Mouse (Mus musculus): ENCODE results near the gene Sox6. TPM values are rescaled to one million over a fixed set of nuclear protein-coding genes. Genes with fewer than 3 reads are reported as not detected.
A peak's percentile ranks its signal among the peaks of the same experiment; 100 is the strongest.

Sox6 gene
- polyA plus RNA-seq, 1 experiment from 2014 or later, result 33.2 TPM

GRCm38 (mm10) chr7:116033371-116034241 lies 5.0 kb downstream of the Sox6 start:
- under 1% methylated on average over 54 of the region's 54 CpGs for WGBS
- ATAC-seq (ENCODE audit: insufficient number of reproducible peaks, low FRiP score), result peak; percentile 58
- peak overlapping the region; percentile 91 for H3K4me2 ChIP-seq
- peak overlapping the region; percentile 93 for H3K27ac ChIP-seq (ENCODE audit: poor library complexity, severe bottlenecking)
- no peaks in the 10 kb centered on the region for H3K9me3 ChIP-seq (replicated peaks)
- H3K36me3 ChIP-seq, result no peaks in the 10 kb centered on the region
- H3K27me3 ChIP-seq (replicated peaks), result peaks cover 23% of the 10 kb centered on the region
- H3K4me1 ChIP-seq (replicated peaks), result peaks cover 29% of the 10 kb centered on the region
- peak overlapping the region; percentile 71 for H3K4me3 ChIP-seq
- H3K9ac ChIP-seq, result peak overlapping the region; percentile 70

GRCm38 (mm10) chr7:116032596-116033307 lies 5.8 kb downstream of the Sox6 start:
- peaks cover 23% of the 10 kb centered on the region for H3K27me3 ChIP-seq (replicated peaks)
- WGBS, result under 1% methylated on average over 11 of the region's 11 CpGs
- no peak for ATAC-seq (ENCODE audit: insufficient number of reproducible peaks, low FRiP score)

GRCm38 (mm10) chr7:116031718-116032595 lies 6.6 kb downstream of the Sox6 start:
- H3K4me1 ChIP-seq (replicated peaks), result peaks cover 17% of the 10 kb centered on the region
- H3K36me3 ChIP-seq, result no peaks in the 10 kb centered on the region
- H3K9ac ChIP-seq, result peak overlapping the region; percentile 93
- H3K4me2 ChIP-seq, result peak overlapping the region; percentile 91
- WGBS, result under 1% methylated on average over 65 of the region's 65 CpGs
- peak overlapping the region; percentile 93 for H3K27ac ChIP-seq (ENCODE audit: poor library complexity, severe bottlenecking)
- no peaks in the 10 kb centered on the region for H3K9me3 ChIP-seq (replicated peaks)
- H3K4me3 ChIP-seq, result peak overlapping the region; percentile 71
- peak; percentile 52; the same call in 1 of the 2 replicates for ATAC-seq (ENCODE audit: insufficient number of reproducible peaks, low FRiP score)
- H3K27me3 ChIP-seq (replicated peaks), result peaks cover 17% of the 10 kb centered on the region

More at GRCm38 (mm10) chr7:116032596-116033307, 5.8 kb downstream of the Sox6 start:
- H3K4me2 ChIP-seq, result peak overlapping the region; percentile 91
- H3K27ac ChIP-seq (ENCODE audit: poor library complexity, severe bottlenecking), result peak overlapping the region; percentile 93
- peak overlapping the region; percentile 93 for H3K9ac ChIP-seq
- peaks cover 22% of the 10 kb centered on the region for H3K4me1 ChIP-seq (replicated peaks)
- no peaks in the 10 kb centered on the region for H3K36me3 ChIP-seq
- H3K4me3 ChIP-seq, result peak overlapping the region; percentile 71
- no peaks in the 10 kb centered on the region for H3K9me3 ChIP-seq (replicated peaks)

- no peaks in the 10 kb centered on the region for H3K9me3 ChIP-seq (replicated peaks)
- peak overlapping the region; percentile 71 for H3K4me3 ChIP-seq
- peak overlapping the region; percentile 91 for H3K4me2 ChIP-seq
- no peaks in the 10 kb centered on the region for H3K36me3 ChIP-seq
- ATAC-seq (ENCODE audit: insufficient number of reproducible peaks, low FRiP score), result no peak; the same call in 1 of the 2 replicates
- under 1% methylated on average over 14 of the region's 14 CpGs for WGBS
- H3K27me3 ChIP-seq (replicated peaks), result peaks cover 11% of the 10 kb centered on the region
- peak overlapping the region; percentile 93 for H3K9ac ChIP-seq
- H3K27ac ChIP-seq (ENCODE audit: poor library complexity, severe bottlenecking), result peak overlapping the region; percentile 93
- H3K4me1 ChIP-seq (replicated peaks), result peaks cover 17% of the 10 kb centered on the region
Observed at GRCm38 (mm10) chr7:116031388-116031717, 7.2 kb downstream of the Sox6 start.

GRCm38 (mm10) chr7:116030597-116031387 lies 7.8 kb downstream of the Sox6 start:
- no peaks in the 10 kb centered on the region for H3K36me3 ChIP-seq
- peak; percentile 51 for ATAC-seq (ENCODE audit: insufficient number of reproducible peaks, low FRiP score)
- WGBS, result 8% methylated on average over 26 of the region's 26 CpGs

GRCm38 (mm10) chr7:116029991-116030390 lies 8.6 kb downstream of the Sox6 start:
- 35% methylated on average over 3 of the region's 3 CpGs for WGBS
- peak overlapping the region; percentile 91 for H3K4me2 ChIP-seq

More at GRCm38 (mm10) chr7:116030597-116031387, 7.8 kb downstream of the Sox6 start:
- Histone ChIP-seq H3K27ac (ENCODE audit: poor library complexity, severe bottlenecking) (peak overlapping the region; percentile 93), H3K9me3 (replicated peaks) (no peaks in the 10 kb centered on the region), H3K4me3 (peak overlapping the region; percentile 71), H3K27me3 (replicated peaks) (peaks cover 6% of the 10 kb centered on the region), H3K4me2 (peak overlapping the region; percentile 91), H3K9ac (peak overlapping the region; percentile 93), H3K4me1 (replicated peaks) (peaks cover 17% of the 10 kb centered on the region)

GRCm38 (mm10) chr7:116002726-116003125 lies 35.9 kb downstream of the Sox6 start:
- H3K4me1 ChIP-seq (replicated peaks), result peaks cover 6% of the 10 kb centered on the region; the same call in 1 of the 2 replicates
- no peak for ATAC-seq (ENCODE audit: insufficient number of reproducible peaks, low FRiP score)
- no peak overlapping the region for H3K9ac ChIP-seq
- no peak overlapping the region for H3K27ac ChIP-seq (ENCODE audit: poor library complexity, severe bottlenecking)
- no peak overlapping the region for H3K4me3 ChIP-seq
- H3K4me2 ChIP-seq, result no peak overlapping the region
- no peaks in the 10 kb centered on the region for H3K36me3 ChIP-seq
- no peaks in the 10 kb centered on the region for H3K27me3 ChIP-seq (replicated peaks)
- 86% methylated on average over 4 of the region's 4 CpGs for WGBS
- H3K9me3 ChIP-seq (replicated peaks), result no peaks in the 10 kb centered on the region

More at GRCm38 (mm10) chr7:116029991-116030390, 8.6 kb downstream of the Sox6 start:
- Histone ChIP-seq H3K4me1 (replicated peaks) (peaks cover 17% of the 10 kb centered on the region), H3K9ac (peak overlapping the region; percentile 93), H3K4me3 (peak overlapping the region; percentile 71), H3K27me3 (replicated peaks) (no peaks in the 10 kb centered on the region), H3K27ac (ENCODE audit: poor library complexity, severe bottlenecking) (peak overlapping the region; percentile 93), H3K36me3 (no peaks in the 10 kb centered on the region), H3K9me3 (replicated peaks) (no peaks in the 10 kb centered on the region)
- ATAC-seq (ENCODE audit: insufficient number of reproducible peaks, low FRiP score), result no peak

GRCm38 (mm10) chr7:115988109-115988779 lies 50.4 kb downstream of the Sox6 start:
- Histone ChIP-seq H3K27me3 (replicated peaks) (no peaks in the 10 kb centered on the region), H3K9me3 (replicated peaks) (no peaks in the 10 kb centered on the region), H3K4me2 (no peak overlapping the region), H3K4me1 (replicated peaks) (peaks cover 3% of the 10 kb centered on the region), H3K27ac (ENCODE audit: poor library complexity, severe bottlenecking) (no peak overlapping the region), H3K4me3 (no peak overlapping the region), H3K36me3 (no peaks in the 10 kb centered on the region), H3K9ac (no peak overlapping the region)
- WGBS, result 79% methylated on average over 2 of the region's 2 CpGs
- ATAC-seq (ENCODE audit: insufficient number of reproducible peaks, low FRiP score), result no peak

- Histone ChIP-seq H3K9me3 (replicated peaks) (no peaks in the 10 kb centered on the region), H3K4me2 (no peak overlapping the region), H3K36me3 (no peaks in the 10 kb centered on the region), H3K9ac (no peak overlapping the region), H3K27ac (ENCODE audit: poor library complexity, severe bottlenecking) (no peak overlapping the region), H3K4me1 (replicated peaks) (peaks cover 3% of the 10 kb centered on the region; the same call in 1 of the 2 replicates), H3K27me3 (replicated peaks) (no peaks in the 10 kb centered on the region), H3K4me3 (no peak overlapping the region)
- 76% methylated on average over 6 of the region's 6 CpGs for WGBS
- ATAC-seq (ENCODE audit: insufficient number of reproducible peaks, low FRiP score), result no peak
Observed at GRCm38 (mm10) chr7:115985716-115986115, 52.9 kb downstream of the Sox6 start.

All from heart, embryonic 12.5 days (tissue).